Mouse (Mus musculus) forebrain, embryonic 14.5 days (tissue): ENCODE measurements around the gene Cyth3. TPM values are rescaled to one million over a fixed set of nuclear protein-coding genes. Genes with fewer than 3 reads are reported as not detected.

Source experiments
- ATAC-seq: fragments of 200-750 bp; cut with Nextera tagmentation; 2 replicates; pipeline ENCODE4 v1.8.0; 2017; ENCODE audit warnings: mild to moderate bottlenecking, moderate library complexity
- DNase-seq: peaks from one replicate; pipeline ENCODE4 v3.0.0-alpha.2; 2015; ENCODE audit warnings: low spot score
- H3K27ac ChIP-seq: fragments of 300-500 bp; sonication (generic); 2 replicates; pipeline ENCODE4 v1.5.1; 2014; ENCODE audit warnings: low read depth, mild to moderate bottlenecking, control low read depth, low read length, moderate library complexity
- H3K27me3 ChIP-seq: fragments of 300-500 bp; sonication (generic); replicated peaks from 2 replicates; pipeline ENCODE4 v1.6.1; 2014; ENCODE audit warnings: low read length, control low read depth, mixed read lengths; ENCODE audit not compliant: control insufficient read depth, insufficient read depth
- H3K36me3 ChIP-seq: fragments of 300-500 bp; sonication (generic); 2 replicates; pipeline ENCODE4 v1.6.1; 2014; ENCODE audit warnings: low read length, control low read depth; ENCODE audit not compliant: control insufficient read depth, insufficient read depth
- H3K4me1 ChIP-seq: fragments of 300-500 bp; sonication (generic); 2 replicates; pipeline ENCODE4 v1.6.1; 2014; ENCODE audit warnings: antibody characterized with exemption, low read length, control low read depth; ENCODE audit not compliant: control insufficient read depth, insufficient read depth
- H3K4me2 ChIP-seq: fragments of 300-500 bp; sonication (generic); 2 replicates; pipeline ENCODE4 v1.6.1; 2014; ENCODE audit warnings: mild to moderate bottlenecking, control low read depth, low read length
- H3K4me3 ChIP-seq: fragments of 300-500 bp; sonication (generic); 2 replicates; pipeline ENCODE4 v1.5.1; 2014; ENCODE audit warnings: low read depth, low read length, control low read depth
- H3K9ac ChIP-seq: fragments of 300-500 bp; sonication (generic); 2 replicates; pipeline ENCODE4 v1.6.1; 2014; ENCODE audit warnings: mild to moderate bottlenecking, low read length, control low read depth, moderate library complexity
- H3K9me3 ChIP-seq: fragments of 300-500 bp; sonication (generic); replicated peaks from 2 replicates; pipeline ENCODE4 v1.6.1; 2016; ENCODE audit warnings: low read length, control low read depth, mixed read lengths; ENCODE audit not compliant: control insufficient read depth
- WGBS: fragments of 180-500 bp; shearing (Covaris S2); extraction: QIAGEN DNeasy Blood & Tissue Kit; methylation state at CpG from one replicate; pipeline ENCODE4 v1.1.7; 2014; 5-methylcytosine and 5-hydroxymethylcytosine counted together
- polyA plus RNA-seq: library from polyadenylated mRNA; unstranded; fragments of >200 nt; fragmentation: Nextera tagmentation; extraction: Ambion mirVana; gene quantifications from 2 replicates; pipeline ENCODE4 v1.2.1, GENCODE M21; 2014

Cyth3 gene
- polyA plus RNA-seq, 1 experiment from 2014 or later = 26.1 TPM

DNA sequence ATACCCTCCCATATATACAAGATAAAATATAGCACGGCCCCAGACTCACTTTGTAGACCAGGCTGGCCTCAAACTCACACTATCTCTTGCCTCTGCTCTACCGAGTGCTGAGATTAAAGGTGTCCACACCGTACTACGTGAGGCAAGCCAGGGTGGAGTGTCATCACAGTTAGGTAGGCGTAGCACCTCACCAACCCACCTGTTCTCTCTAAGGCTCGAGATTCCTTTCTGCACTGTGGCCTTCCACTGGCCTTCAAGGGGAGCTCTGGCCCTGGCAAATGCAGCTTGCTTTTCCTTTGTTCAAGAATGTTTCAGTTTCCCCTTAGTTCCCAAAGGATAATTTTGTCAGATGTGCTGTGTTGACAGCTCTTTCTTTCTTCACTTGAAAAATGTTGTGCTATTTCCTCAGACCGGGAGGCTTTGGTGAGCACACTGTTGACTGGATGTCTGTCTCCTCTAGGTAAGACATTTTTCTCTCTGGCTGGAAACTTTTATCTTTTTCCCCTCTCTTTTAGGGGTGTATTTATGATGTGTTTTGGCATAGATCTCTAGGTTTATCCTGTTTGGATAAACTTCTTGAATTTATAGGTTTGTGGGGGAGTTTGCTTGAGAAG is 40.9 kb downstream of the Cyth3 start:
- Histone ChIP-seq H3K27me3 (no peaks in the 10 kb centered on the region), H3K4me1 (no peaks in the 10 kb centered on the region), H3K9ac (no peak overlapping the region), H3K36me3 (no peaks in the 10 kb centered on the region), H3K27ac (no peak overlapping the region), H3K4me2 (no peak overlapping the region), H3K9me3 (no peaks in the 10 kb centered on the region), H3K4me3 (no peak overlapping the region)
- no peak for DNase-seq
- 88% methylated on average over 7 of the region's 7 CpGs for WGBS
- ATAC-seq = no peak

DNA sequence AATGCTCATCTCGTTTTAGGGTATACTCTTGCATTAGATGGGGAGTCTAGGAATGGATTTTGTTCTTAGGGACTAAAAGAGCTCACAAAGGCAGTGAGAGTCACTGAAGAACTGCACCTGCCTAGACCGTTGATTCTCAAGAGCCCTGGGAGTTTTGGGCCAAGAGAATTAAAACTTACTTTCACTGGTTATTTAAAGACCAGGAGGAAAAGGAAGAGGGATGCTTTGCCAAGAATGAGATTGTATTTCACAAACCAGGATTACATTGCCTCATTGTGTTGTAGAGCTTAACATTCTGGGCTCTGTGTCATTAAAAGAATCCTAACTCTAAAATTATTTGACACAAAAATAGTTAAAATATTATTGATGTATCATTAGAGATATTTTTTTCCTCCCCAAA is 43.3 kb downstream of the Cyth3 start:
- no peaks in the 10 kb centered on the region for H3K36me3 ChIP-seq
- no peak overlapping the region for H3K4me2 ChIP-seq
- no peaks in the 10 kb centered on the region for H3K27me3 ChIP-seq
- no peak for ATAC-seq
- DNase-seq = no peak
- H3K9ac ChIP-seq = no peak overlapping the region
- H3K27ac ChIP-seq = no peak overlapping the region
- no peak overlapping the region for H3K4me3 ChIP-seq
- H3K9me3 ChIP-seq = no peaks in the 10 kb centered on the region
- H3K4me1 ChIP-seq = no peaks in the 10 kb centered on the region
- WGBS = 83% methylated on average over 2 of the region's 2 CpGs

DNA sequence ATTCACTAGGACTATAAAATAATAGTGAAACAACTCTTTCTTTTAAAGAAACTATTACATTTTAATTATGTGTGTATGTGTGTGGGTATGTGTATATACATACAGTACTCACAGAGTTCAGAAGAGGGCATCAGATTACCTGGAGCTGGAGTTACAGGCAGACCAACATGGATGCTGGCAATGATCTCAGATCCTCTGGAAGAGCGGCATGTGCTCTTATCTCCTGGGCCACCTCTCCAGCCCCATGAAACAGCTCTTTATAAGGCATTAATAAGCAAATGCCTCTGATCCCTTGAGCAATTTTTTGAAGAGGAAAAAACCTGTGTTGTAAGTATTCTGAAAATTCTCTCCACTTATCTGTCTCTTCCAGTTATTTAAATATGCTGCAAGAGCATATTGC is 43.8 kb downstream of the Cyth3 start:
- H3K4me3 ChIP-seq = no peak overlapping the region
- no peaks in the 10 kb centered on the region for H3K4me1 ChIP-seq
- H3K27ac ChIP-seq = no peak overlapping the region
- WGBS = 93% methylated on average over 1 of the region's 1 CpGs
- H3K9ac ChIP-seq = no peak overlapping the region
- no peak for ATAC-seq
- no peak overlapping the region for H3K4me2 ChIP-seq
- DNase-seq = no peak
- no peaks in the 10 kb centered on the region for H3K27me3 ChIP-seq
- H3K36me3 ChIP-seq = no peaks in the 10 kb centered on the region
- H3K9me3 ChIP-seq = no peaks in the 10 kb centered on the region

DNA sequence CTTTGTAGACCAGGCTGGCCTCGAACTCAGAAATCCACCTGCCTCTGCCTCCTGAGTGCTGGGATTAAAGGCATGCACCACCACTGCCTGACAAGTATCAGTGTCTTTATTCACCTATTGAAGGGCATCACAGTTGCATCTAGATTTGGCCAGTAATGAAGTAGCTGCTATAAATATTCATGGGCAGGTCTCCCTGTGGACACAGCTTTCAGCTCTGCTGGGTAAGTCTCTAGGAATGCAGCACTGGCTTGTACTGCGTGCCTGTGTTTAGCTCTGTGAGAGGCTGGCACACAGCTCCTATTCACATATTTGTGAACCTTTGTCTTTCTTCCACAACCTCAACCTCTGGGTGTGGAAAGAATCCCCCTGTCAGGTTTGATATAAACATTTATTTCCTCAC is 46.6 kb downstream of the Cyth3 start:
- DNase-seq (peak; percentile 27), ATAC-seq (no peak; the same call in 1 of the 2 replicates)
- H3K36me3 ChIP-seq = no peaks in the 10 kb centered on the region
- no peaks in the 10 kb centered on the region for H3K9me3 ChIP-seq
- H3K9ac ChIP-seq = no peak overlapping the region
- WGBS = 18% methylated on average over 2 of the region's 2 CpGs
- H3K4me3 ChIP-seq = no peak overlapping the region
- no peaks in the 10 kb centered on the region for H3K27me3 ChIP-seq
- no peak overlapping the region for H3K27ac ChIP-seq
- H3K4me2 ChIP-seq = no peak overlapping the region
- no peaks in the 10 kb centered on the region for H3K4me1 ChIP-seq

DNA sequence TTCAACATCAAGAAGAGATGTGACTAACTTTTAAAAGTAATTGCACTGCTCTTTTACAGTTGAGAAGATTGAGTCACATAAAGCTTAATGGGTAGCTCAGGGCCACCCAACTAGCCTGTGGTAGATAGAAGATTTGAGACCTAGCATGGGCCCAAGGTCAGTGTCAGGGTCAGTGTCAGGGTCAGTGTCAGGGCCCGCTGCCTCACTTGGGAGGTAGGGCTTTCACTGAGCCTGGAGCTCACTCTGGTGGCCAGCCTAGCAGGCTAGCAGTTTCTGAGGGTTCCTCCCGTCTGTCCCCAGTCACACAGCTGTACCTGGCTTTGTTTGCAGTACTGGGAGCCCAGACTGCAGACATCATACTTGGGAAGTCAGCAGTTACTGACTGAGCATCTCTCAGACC is 47.1 kb downstream of the Cyth3 start:
- no peaks in the 10 kb centered on the region for H3K9me3 ChIP-seq
- H3K27me3 ChIP-seq = no peaks in the 10 kb centered on the region
- H3K4me2 ChIP-seq = no peak overlapping the region
- H3K36me3 ChIP-seq = no peaks in the 10 kb centered on the region
- DNase-seq = no peak
- H3K4me3 ChIP-seq = no peak overlapping the region
- 38% methylated on average over 2 of the region's 2 CpGs for WGBS
- H3K9ac ChIP-seq = no peak overlapping the region
- no peak for ATAC-seq
- no peaks in the 10 kb centered on the region for H3K4me1 ChIP-seq
- no peak overlapping the region for H3K27ac ChIP-seq

DNA sequence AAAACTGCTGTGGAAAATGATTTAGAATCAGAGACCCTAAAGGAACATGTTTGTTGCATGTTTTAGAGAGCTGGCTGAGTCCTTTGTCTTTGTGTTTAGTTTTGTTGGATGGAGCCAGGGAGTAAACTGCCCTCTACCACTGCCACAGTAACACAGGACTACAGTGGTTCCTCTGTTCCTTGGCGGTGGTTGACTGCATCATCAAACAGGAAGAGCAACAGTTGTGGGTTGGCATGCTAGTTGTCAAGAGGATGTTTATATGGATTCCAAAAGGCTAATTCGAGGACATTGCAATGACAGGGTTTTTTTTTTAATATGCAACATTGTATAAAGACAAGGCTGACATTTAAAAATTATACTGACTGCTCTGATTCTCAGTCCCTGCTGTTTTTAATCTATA is 47.6 kb downstream of the Cyth3 start:
- H3K36me3 ChIP-seq = no peaks in the 10 kb centered on the region
- DNase-seq (no peak), ATAC-seq (no peak)
- H3K27me3 ChIP-seq = no peaks in the 10 kb centered on the region
- H3K9me3 ChIP-seq = no peaks in the 10 kb centered on the region
- no peak overlapping the region for H3K4me3 ChIP-seq
- WGBS = 87% methylated on average over 2 of the region's 2 CpGs
- H3K4me1 ChIP-seq = no peaks in the 10 kb centered on the region
- H3K4me2 ChIP-seq = no peak overlapping the region
- H3K9ac ChIP-seq = no peak overlapping the region
- H3K27ac ChIP-seq = no peak overlapping the region

DNA sequence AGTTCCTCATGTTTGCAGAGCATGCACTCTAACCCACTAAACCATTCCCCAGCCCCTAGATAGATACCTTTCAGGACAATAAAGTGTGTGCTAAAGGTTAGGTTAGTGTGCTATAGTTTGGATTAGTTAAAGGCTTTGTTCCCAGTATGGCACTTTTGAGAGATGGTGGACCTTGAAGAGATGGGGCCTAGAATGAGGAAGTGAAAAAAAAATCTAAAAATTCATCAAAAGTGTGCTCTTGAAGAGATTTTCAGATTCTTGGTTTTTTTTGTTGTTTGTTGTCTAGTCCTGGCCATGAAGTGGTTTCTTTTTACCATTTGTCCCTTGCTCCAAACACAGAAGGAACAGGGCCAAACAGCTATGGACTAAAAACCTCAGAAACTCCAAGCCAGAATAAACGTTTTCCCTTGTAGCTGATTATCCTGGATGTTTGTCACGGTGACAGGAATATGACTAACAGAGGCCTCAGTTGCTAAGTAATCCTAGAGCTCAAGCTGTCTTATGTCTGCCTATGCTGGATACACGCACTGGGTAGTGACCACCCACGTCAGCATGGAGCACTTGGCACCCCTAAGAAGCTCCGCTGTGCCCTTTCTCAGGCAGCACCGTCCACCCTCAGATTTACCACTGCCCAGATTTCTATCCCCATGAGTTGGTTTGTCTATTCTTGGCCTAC is 48.6 kb downstream of the Cyth3 start:
- Histone ChIP-seq H3K9me3 (no peaks in the 10 kb centered on the region), H3K27ac (no peak overlapping the region), H3K4me1 (no peaks in the 10 kb centered on the region), H3K36me3 (no peaks in the 10 kb centered on the region), H3K4me2 (no peak overlapping the region), H3K4me3 (no peak overlapping the region), H3K9ac (no peak overlapping the region), H3K27me3 (no peaks in the 10 kb centered on the region)
- 92% methylated on average over 6 of the region's 6 CpGs for WGBS
- ATAC-seq = no peak
- no peak for DNase-seq

DNA sequence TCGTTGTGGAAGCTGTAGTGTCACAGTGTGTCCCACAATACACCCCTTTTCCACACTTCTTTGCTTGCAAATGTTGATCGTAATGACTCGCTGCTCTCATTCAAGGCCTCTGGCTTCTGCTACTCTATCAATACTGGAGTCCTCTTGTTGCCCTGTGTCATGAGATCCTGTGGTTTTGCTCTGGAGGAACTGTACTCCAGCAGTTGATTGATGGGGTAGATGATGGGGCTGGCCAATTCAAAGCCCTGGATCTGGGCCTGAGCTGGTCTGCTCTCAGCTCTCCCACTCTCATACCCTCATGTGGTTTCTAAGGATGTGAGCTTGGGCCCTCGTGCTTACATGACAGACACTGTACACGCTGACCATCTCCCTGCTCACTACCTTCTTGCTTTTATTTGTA is 52.3 kb downstream of the Cyth3 start:
- no peak for ATAC-seq
- H3K9ac ChIP-seq = no peak overlapping the region
- H3K27me3 ChIP-seq = no peaks in the 10 kb centered on the region
- H3K9me3 ChIP-seq = no peaks in the 10 kb centered on the region
- no peaks in the 10 kb centered on the region for H3K36me3 ChIP-seq
- no peak for DNase-seq
- no peak overlapping the region for H3K4me3 ChIP-seq
- H3K4me2 ChIP-seq = no peak overlapping the region
- 79% methylated on average over 5 of the region's 5 CpGs for WGBS
- no peaks in the 10 kb centered on the region for H3K4me1 ChIP-seq
- H3K27ac ChIP-seq = no peak overlapping the region

DNA sequence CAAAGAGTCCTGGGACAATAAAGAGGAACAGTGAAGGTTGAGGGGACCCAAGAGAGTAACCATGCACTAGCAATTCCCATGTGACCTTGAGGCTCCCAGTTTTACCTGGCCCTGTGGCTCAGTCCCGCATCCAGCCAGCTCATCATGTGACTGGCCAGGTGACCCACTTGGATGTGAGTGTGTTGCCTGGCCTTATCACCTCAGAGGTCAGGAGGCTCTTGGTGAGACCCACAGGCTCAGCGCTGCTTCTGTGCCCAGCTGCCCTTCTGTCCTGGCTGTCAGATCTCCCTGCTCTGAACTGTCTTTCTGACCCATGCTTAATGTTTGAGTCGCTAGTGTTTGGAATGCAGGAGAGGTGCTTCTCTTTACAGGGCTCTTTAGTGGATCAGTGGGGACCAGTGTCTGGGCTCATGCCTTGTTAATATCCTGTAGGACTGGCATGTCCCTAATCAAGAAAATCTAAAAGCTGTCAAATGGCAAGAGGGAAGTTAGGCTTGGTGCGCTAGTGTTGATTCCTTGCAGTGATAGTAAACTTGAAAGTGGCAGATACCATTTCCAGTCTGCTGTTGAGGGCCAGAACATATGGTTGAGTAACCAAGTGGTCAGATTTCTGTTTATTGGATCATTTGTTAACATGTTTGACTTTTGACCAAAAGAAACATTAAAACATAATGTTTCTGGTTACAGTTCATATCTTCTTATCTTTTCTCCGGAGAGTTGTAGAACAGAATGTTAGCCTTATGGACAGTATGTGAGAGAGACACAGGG is 54.2 kb downstream of the Cyth3 start:
- Histone ChIP-seq H3K36me3 (no peaks in the 10 kb centered on the region), H3K27me3 (no peaks in the 10 kb centered on the region), H3K9ac (no peak overlapping the region), H3K9me3 (no peaks in the 10 kb centered on the region), H3K27ac (no peak overlapping the region), H3K4me3 (no peak overlapping the region), H3K4me1 (no peaks in the 10 kb centered on the region), H3K4me2 (no peak overlapping the region)
- WGBS = 90% methylated on average over 5 of the region's 5 CpGs
- no peak for DNase-seq
- no peak for ATAC-seq
